Mouse (Mus musculus) bone marrow macrophage, adult 2 months (primary cell): ENCODE data around the gene Vmn1r90. TPM values are rescaled to one million over a fixed set of nuclear protein-coding genes. Genes with fewer than 3 reads are reported as not detected.
"Not testable (repeated sequence)": the region's sequence is repeated elsewhere in the genome, so short reads cannot be mapped to it uniquely, and the experiment has no call there.

Experiments
- H3K27ac ChIP-seq: 2 replicates; pipeline ENCODE4 v1.5.1; 2012; ENCODE audit warnings: low read depth, low read length; ENCODE audit not compliant: insufficient read depth
- H3K4me1 ChIP-seq: 2 replicates; pipeline ENCODE4 v1.6.1; 2012; ENCODE audit warnings: low read length; ENCODE audit not compliant: control insufficient read depth, insufficient read depth
- H3K4me3 ChIP-seq: 2 replicates; pipeline ENCODE4 v1.5.1; 2012; ENCODE audit warnings: mild to moderate bottlenecking, low read length, moderate library complexity; ENCODE audit not compliant: insufficient read depth
- CTCF ChIP-seq: IDR thresholded peaks from 2 replicates; pipeline ENCODE4 v1.5.1; 2012; ENCODE audit warnings: low read depth, mild to moderate bottlenecking, low read length, moderate library complexity
- POLR2A ChIP-seq: IDR thresholded peaks from 2 replicates; pipeline ENCODE4 v1.6.1; 2012; ENCODE audit warnings: mild to moderate bottlenecking, low read depth, low read length, borderline replicate concordance
- polyA plus RNA-seq: library from polyadenylated mRNA; stranded (reverse); fragments of >200 nt; gene quantifications from 2 replicates; pipeline ENCODE4 v1.2.4, GENCODE M21; 2012; ENCODE audit not compliant: missing spikeins, insufficient read depth, insufficient read length

Gene Vmn1r90
- not detected in 2 replicates for polyA plus RNA-seq

- TF ChIP-seq CTCF, result no peak
- TF ChIP-seq POLR2A, result no peak
- Histone ChIP-seq H3K4me3 (no peak within 1 kb of the TSS), H3K4me1 (no peaks in the 10 kb centered on the region), H3K27ac (no peak within 1 kb of the TSS)
Measured at GRCm38 (mm10) chr7:14563406-14563805, at the start of gene Vmn1r90. TSS of gene Vmn1r90 (minus strand) at chr7:14563506.

- not testable (repeated sequence) for H3K27ac ChIP-seq, H3K4me1 ChIP-seq, H3K4me3 ChIP-seq
- TF ChIP-seq CTCF, result peak; percentile 66; the same call in 1 of the 2 replicates
Measured at GRCm38 (mm10) chr7:14593009-14593408, 29.7 kb upstream of the Vmn1r90 start.

GRCm38 (mm10) chr7:14552284-14552683, 11.0 kb downstream of the Vmn1r90 start:
- Histone ChIP-seq H3K4me3 (no peak overlapping the region), H3K4me1 (no peaks in the 10 kb centered on the region), H3K27ac (no peak overlapping the region)
- TF ChIP-seq CTCF (no peak), POLR2A (no peak)

GRCm38 (mm10) chr7:14525280-14525679, 38.0 kb downstream of the Vmn1r90 start:
- Histone ChIP-seq H3K4me1 (peaks cover 5% of the 10 kb centered on the region; the same call in 1 of the 2 replicates), H3K27ac (no peak overlapping the region), H3K4me3 (no peak overlapping the region)
- TF ChIP-seq CTCF (no peak), POLR2A (no peak)

- H3K4me1 ChIP-seq, result peaks cover 4% of the 10 kb centered on the region; the same call in 1 of the 2 replicates
- TF ChIP-seq POLR2A, result no peak
- no peak for TF ChIP-seq CTCF
- H3K4me3 ChIP-seq, result no peak overlapping the region
- H3K27ac ChIP-seq, result no peak overlapping the region
Measured at GRCm38 (mm10) chr7:14522636-14523035, 40.7 kb downstream of the Vmn1r90 start.

- Histone ChIP-seq H3K27ac (no peak overlapping the region), H3K4me1 (peaks cover 5% of the 10 kb centered on the region), H3K4me3 (no peak overlapping the region)
- no peak for TF ChIP-seq POLR2A
- TF ChIP-seq CTCF, result no peak
Measured at GRCm38 (mm10) chr7:14518301-14518700, 45.0 kb downstream of the Vmn1r90 start.

Other genes starting within 250 kb of the Vmn1r90 start
- gene Obox8, start 229.9 kb downstream of the Vmn1r90 start, polyA plus RNA-seq, result not detected in 2 replicates
- gene Sult2a8, start 116.7 kb downstream of the Vmn1r90 start, polyA plus RNA-seq, result not detected in 2 replicates
- gene Sult2a7, start 69.3 kb downstream of the Vmn1r90 start, polyA plus RNA-seq, result not detected in 2 replicates
- not detected in 2 replicates for gene Obox7, start 96.0 kb upstream of the Vmn1r90 start, polyA plus RNA-seq